Mouse (Mus musculus): ENCODE data around the gene Gimap4.

DNA sequence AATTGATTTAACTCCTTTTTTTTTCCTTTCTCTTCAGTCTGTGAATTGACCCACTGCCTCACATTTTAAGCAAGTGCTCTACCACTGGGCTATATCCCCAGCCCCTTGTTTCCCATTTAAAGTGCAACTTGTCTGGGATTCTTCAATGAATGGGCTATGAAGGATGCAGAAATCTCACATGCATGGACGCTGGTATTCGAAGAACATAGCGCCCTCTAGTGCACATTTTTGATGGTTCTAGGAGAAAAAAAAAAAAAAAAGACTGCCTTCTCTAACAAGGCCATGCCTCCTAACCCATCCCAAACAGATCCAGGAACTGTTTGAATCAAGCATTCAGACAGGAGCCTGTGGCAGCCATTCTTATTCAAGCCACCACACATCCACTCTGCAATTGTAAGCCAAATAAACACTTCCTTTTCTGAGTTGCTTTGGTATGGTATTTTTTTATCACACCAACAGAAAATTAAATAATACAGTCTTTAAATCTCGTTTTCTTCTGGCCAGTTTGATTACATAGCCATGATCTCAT is 41.5 kb upstream of the Gimap4 start:
- no peak for TF ChIP-seq GATA1 (IDR thresholded peaks at IDR 0.05; ENCODE audit: low read length)
- TF ChIP-seq TAL1 (IDR thresholded peaks at IDR 0.05; ENCODE audit: low read length) = no peak

Data from erythroblast, embryonic 14.5 days (primary cell).